Mouse (Mus musculus) frontal cortex, adult (tissue): Measurements from ENCODE around the gene 4930415O20Rik.
A peak's percentile ranks its signal among the peaks of the same experiment; 100 is the strongest.

ENCODE experiments used
- ATAC-seq: cut with Nextera tagmentation; 2 replicates; pipeline ENCODE4 v1.9.2; 2017; ENCODE audit warnings: mild to moderate bottlenecking, moderate library complexity, mixed read lengths; ENCODE audit not compliant: low TSS enrichment

Gene 4930415O20Rik

DNA sequence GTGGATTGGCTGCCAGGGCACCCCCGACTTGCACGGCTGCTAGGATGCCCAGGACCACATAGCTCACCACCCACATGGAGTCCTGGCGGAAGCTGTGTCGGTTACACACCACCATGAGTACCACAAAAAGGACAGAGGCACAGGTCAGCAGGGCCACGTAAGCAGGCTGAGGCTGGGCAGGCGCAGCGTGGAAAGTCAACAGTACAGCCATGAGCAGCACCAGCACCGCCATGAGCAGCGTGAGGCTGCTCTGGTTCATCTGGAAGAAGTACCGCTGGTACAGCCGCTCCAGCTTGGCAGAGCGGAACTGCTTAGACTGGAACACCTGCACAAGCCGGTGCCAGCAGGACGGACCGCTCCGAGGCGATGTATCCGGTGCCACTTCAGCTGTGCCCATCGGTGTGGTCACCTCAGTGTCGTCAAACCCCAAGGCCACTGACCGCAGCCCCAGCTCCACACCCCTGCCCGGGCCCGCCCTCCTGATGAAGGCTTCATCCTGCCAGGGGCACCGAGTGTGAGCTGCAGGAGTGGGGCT lies 33.3 kb downstream of the 4930415O20Rik start:
- ATAC-seq = no peak

DNA sequence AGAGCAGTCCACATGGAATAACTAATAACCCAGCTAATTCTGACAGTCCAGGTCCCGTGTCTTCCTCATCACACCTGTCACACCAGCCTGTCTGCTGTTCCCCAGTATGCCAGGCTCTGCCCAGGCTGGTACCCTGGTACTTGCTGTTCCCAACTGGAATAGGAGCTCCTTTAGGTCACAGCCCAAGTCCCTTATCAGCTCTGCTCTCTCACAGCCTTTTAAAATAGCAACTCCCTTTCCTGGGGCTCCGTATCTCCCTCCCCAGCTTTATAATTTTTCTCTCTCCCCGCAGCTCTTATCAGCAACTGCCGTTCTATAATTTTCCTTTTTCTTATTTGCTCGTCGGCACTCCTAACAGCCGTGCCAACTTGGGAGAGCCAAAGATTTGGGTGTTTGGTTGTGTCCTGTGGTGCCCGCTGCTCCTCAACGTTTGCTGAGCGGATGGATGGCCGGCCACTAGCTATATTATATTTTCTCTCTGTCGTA lies 35.3 kb downstream of the 4930415O20Rik start:
- no peak for ATAC-seq

DNA sequence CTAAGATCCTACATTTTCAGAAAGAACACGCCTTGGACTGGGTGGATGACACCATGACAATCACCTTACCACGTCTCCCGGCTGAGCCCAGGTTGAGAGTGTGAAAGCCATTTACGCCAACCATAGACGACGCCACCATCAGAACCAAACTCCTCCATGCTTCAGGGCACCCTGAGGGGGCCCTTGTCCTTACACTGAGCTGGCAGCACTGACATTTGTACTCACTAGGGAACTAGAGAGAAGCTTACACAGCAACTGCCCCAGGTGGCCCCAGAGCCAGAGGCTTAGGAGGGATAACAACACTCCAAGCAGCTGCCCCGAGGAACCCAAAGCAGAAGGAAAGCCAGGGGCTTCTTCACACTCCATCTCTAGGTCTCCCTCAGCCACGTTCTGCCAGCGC lies 35.9 kb downstream of the 4930415O20Rik start:
- no peak for ATAC-seq

DNA sequence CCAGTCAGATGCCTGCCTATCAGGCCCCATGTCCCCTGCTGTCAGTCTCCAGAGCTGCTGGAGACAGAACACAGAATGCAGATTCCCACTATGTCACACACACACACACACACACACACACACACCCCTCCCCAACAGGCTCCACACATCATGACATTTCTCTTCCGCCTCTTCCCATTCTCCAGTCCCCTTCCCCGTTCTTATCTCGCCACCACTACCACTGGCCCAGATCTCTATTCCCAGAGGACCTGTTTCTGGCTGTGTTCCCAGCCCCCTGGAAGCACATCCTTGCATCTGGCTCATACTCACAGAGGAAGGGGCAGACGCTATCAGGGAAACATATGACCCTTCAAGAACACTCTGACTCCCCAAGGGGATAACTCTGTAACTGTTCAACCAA lies 36.8 kb downstream of the 4930415O20Rik start:
- no peak for ATAC-seq

- ATAC-seq = no peak
Observed at GRCm38 (mm10) chr15:98608058-98608783, 37.4 kb downstream of the 4930415O20Rik start.

DNA sequence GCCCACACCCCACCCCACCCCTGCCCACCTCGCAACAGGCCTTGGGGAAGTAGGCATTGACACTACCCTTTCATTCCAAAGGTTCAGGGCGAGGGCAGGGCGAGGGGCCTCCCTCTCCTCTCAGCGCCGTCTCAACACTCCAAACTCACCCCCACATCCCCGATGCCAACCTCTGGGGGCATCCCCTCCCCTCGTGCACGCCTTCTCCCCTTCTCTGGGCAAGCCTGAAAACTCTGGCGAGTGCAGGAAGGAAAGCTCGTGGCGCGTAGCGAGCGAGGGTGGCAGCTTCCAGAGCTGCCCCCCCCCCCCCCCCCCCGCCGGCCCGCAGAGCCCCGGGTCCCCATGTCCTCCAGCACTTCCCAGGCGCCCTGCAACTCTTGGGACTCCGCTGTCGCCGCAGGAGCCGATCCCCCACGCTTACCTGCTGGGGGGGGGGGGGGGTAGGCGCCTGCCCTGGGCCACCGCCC lies 38.0 kb downstream of the 4930415O20Rik start:
- 0 out of 2 replicates have a peak, but pooled peaks have one; percentile 17 for ATAC-seq

DNA sequence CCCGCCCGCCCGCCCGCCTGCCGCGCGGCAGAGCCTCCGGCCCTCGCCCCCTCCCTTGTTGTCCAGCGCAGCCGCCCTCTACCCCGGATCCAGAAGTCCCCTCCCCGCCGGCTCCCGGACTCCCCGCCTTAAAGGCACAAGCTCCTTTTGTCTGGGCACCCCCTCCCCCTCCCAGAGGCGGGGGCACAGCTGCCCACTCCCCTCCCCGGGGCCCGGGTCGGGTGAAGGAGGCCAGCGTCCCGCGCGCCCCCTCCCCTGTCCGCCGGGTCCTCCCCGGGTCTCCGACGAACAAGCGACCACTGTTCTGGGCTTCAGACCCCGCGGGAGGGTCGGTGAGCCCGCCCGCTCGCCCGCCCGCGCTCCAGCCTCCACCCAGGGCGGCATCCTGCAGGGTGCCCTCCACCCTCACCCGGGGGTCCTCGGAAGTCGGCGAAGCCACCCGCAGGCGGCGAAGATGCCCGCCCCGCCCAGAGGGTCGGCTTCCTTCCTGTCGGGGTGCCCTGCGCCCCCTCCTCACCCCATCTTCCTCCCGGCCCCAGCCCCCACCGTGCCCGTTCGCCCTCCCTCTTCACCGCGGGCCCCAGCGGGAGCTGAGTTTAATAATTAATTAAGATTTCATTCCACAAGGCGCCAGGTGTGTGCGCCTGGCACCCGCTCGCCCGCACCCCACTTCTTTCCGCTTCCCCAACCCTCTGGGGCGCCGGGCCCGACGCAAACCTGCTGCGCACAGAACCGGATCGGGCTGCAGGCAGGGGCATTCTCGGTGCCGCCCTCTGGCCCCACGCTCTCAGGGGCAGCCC lies 38.7 kb downstream of the 4930415O20Rik start, which contains the start of gene Adcy6:
Adcy6 (minus strand) TSS at position 746 of the 800 bp plus-strand sequence.
- ATAC-seq = peak; percentile 76

- ATAC-seq = no peak
Observed at GRCm38 (mm10) chr15:98610131-98610633, 39.4 kb downstream of the 4930415O20Rik start.

- ATAC-seq = no peak
Observed at GRCm38 (mm10) chr15:98612229-98612628, 41.4 kb downstream of the 4930415O20Rik start.

- no peak for ATAC-seq
Observed at GRCm38 (mm10) chr15:98614551-98614950, 43.7 kb downstream of the 4930415O20Rik start.

DNA sequence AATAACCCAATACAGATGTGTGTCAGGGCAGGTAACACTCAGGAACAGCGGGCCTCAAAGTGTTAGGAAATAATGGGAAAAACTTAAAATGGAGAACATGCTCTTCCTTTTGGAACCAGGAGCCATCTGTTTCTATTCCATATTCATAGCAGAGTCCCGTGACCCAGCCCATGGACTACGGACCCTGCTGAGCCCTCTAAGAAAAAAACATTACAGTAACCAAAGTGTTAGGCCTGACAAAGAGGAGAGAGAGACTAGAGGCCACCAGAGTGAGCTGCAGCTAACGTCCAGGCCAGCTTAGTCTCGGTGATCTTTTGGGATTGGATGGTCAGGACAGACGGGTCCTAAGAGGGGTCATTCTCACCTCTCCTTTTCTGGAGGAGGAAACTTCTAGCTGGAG lies 44.2 kb downstream of the 4930415O20Rik start:
- ATAC-seq = no peak

DNA sequence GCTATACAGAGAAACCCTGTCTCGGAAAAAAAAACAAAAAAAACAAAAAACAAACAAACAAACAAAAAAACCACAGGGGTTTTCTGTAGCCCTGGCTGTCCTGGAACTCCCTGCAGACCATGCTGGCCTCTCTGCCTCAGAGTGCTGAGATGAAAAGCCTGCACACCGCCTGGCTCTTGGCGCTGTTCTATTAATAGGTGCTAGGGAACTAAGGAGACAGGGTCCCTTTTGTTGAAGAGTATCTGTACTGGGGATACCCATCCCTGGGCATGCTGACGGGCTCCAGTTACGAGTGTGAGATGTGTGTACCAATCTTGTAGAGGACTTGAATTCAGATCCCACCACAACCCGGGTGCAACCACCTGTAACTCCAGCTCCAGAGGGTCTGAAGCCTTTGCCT lies 44.9 kb downstream of the 4930415O20Rik start:
- ATAC-seq = no peak

- no peak for ATAC-seq
Observed at GRCm38 (mm10) chr15:98616362-98617175, 45.8 kb downstream of the 4930415O20Rik start.

DNA sequence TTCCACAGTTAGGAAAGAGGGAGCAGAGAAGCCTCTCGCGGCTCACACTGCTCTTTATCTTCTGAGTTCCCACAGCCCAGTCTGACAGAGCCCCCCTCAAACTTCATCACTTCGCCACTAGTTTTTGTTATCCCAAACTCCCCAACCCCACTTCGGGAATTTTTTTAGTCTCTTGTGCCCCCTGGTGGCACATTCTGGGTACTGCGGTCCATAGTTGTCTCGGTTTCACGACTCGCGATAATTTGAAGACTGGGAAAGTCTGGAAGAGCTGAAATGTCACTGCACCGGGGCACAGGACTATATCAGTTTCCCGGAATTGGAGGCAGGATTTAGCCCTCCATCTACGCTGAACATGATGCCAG lies 46.4 kb downstream of the 4930415O20Rik start:
- peak; percentile 38; the same call in 1 of the 2 replicates for ATAC-seq

- ATAC-seq = no peak
Observed at GRCm38 (mm10) chr15:98622199-98622598, 51.4 kb downstream of the 4930415O20Rik start.

DNA sequence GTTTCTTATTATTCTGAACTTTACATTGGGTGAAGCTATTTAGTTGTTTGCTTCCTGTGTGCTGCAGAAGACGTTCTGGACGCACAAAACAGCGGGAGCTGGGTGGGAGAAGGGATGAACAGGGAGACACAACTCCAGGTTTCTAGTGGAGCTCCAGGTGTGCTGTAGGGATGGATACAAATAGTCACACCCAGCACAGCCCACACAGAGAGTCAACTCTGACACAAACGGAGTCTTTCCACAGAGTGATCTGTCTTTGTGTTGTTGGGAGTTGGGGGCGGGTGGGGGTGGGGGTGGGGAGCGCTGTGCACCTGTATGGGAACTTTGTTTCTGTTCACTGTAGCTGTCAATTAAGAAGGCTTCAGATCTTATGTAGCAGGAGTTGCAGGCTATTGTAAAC lies 51.9 kb downstream of the 4930415O20Rik start:
- no peak for ATAC-seq

DNA sequence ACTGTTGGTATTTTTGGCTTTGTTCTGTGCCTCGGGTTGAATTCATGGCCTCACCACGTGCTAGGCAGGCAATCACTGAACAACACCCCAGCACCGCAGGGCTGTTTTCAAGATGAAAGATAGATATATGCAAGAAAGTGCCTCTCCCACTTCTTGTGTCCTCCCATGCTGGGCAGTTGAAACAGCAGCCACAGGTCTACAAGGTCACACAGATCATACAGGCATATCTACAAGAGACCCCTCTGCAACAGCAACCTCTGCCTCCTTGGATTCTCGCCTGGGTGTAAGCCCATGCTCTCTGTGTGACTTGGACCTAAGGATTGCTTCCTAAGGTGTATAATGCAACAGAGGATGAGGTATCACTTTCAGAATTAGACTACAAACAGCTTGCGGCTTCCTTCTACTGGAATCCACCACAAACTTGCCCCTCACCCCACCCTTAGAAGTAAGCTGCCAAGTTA lies 52.6 kb downstream of the 4930415O20Rik start:
- no peak for ATAC-seq

DNA sequence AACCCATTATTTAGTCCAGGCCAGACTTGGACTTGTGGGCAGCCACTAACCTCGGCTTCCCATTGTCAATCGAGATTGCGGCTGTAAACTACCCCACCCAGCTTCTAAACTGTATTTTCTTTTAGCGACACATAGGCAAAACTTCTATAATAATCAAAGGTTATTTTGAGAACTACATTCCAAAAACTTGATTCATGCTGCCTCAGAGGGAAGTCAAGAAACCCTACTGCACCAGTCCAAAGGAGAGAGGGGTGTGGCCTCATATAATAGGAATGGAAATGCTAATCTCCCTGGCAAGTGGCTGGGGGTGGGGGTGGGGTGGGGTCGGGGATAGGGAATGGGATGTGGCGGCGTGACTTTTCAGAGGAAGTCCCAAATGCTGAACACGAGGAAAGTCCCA lies 55.3 kb downstream of the 4930415O20Rik start:
- no peak for ATAC-seq

DNA sequence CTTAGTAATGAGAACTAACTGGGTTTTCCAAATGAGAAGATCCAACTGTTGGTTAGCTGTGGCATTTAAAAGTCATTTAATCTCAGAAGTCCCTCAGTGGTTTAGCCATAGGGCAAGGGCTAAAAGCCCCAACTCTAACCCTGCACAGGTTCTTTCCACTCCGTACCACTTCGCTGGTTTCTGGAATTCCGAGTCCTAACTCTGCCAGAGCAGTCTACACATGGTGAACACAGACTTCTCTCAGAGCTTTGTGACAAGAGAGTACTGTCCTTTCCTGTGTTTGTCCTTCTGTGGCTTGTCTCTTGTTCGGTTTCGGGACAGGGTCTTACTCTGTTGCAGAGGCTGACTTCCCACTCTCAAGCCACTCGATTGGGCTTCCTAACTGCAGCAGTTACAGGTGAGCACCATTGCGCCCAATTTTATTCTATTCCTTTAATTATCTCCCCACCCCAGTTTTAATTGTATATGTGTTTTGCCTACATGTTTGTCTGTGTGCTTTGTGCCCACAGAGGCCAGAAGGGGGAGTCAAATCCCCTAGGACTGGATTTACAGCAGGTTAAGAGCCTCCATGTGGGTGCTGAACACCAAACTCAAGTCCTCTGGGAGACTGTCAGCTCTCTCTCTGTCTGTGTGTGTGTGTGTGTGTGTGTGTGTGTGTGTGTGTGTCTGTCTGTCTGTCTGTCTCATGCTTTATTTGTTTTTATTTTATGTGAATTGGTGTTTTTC lies 55.8 kb downstream of the 4930415O20Rik start:
- ATAC-seq = no peak

DNA sequence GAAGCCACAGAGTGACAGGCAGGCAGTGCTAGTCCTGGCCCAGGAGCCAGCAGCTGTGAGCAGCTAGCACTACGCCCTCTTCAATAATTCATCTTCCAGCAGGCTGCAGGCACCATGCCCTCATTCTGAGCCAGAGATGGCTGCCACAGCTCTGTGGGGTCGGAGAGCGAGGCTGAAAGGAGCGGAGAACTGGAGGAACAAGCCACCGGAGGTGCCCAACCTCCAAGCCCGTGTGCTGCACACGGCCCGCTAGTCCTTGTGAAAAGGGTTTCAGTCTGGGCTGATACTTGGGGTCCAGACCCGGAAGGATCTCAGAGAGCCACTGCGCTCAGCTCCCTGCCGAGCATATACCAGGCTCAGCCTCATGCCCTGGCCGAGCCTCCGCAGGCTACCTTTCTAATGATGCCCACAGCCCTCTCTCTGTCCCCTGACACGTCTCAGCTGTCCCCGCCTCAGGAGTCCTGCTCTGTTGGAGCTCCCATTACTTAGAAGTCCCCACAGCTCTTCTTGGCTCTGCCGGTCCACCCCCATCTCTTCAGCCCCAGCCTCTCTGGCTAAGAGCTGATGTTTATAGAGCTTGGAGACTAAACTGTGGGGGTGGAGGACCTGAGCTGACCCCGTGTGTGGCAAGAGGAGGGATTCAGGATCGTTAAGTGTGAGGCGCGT lies 57.9 kb downstream of the 4930415O20Rik start:
- peak; percentile 26; the same call in 1 of the 2 replicates for ATAC-seq
